Mouse (Mus musculus) lung, adult 2 months (tissue): Measurements from ENCODE around the gene Dpm3. TPM values are rescaled to one million over a fixed set of nuclear protein-coding genes. Genes with fewer than 3 reads are reported as not detected.

Experiments
- DNase-seq: peaks from one replicate; pipeline ENCODE4 v3.0.0; 2022
- H3K4me1 ChIP-seq: fragments of 200-500 bp; 2 replicates; pipeline ENCODE4 v1.6.1; 2011; ENCODE audit warnings: low read length; ENCODE audit not compliant: control insufficient read depth, insufficient read depth
- H3K4me3 ChIP-seq: fragments of 200-500 bp; replicated peaks from 2 replicates; pipeline ENCODE3; 2011; ENCODE audit warnings: low read depth, mild to moderate bottlenecking, control low read depth, low read length; ENCODE audit errors: extremely low read depth
- CTCF ChIP-seq: fragments of 200-500 bp; IDR thresholded peaks from 2 replicates; pipeline ENCODE4 v1.5.1; 2011; ENCODE audit warnings: mild to moderate bottlenecking, low read length, control low read depth; ENCODE audit not compliant: insufficient read depth
- POLR2A ChIP-seq: fragments of 200-500 bp; IDR thresholded peaks from 2 replicates; pipeline ENCODE4 v1.6.1; 2011; ENCODE audit warnings: low read depth, mild to moderate bottlenecking, control low read depth, low read length, borderline replicate concordance; ENCODE audit errors: extremely low read depth
- WGBS: fragments of 180-500 bp; shearing (Covaris S2); methylation state at CpG from one replicate; pipeline ENCODE4 v1.1.7; 2018; 5-methylcytosine and 5-hydroxymethylcytosine counted together
- polyA plus RNA-seq: library from polyadenylated mRNA; depleted of rRNA; stranded (reverse); fragments of >200 nt; gene quantifications from 2 replicates; pipeline ENCODE4 v1.2.3, GENCODE M21; 2012

The Dpm3 gene
- polyA plus RNA-seq, 1 experiment, result 411 TPM

- DNase-seq, result peak; percentile 66
- TF ChIP-seq POLR2A, result no peak
- TF ChIP-seq CTCF, result peak; percentile 78
- Histone ChIP-seq H3K4me1 (peaks cover 8% of the 10 kb centered on the region; the same call in 1 of the 2 replicates), H3K4me3 (no peak overlapping the region)
- 65% methylated on average over 9 of the region's 9 CpGs for WGBS
These were observed 16.7 kb upstream of the Dpm3 start for GRCm38 (mm10) chr3:89242331-89242895.

- peak; percentile 64 for DNase-seq
- Histone ChIP-seq H3K4me1 (peaks cover 8% of the 10 kb centered on the region; the same call in 1 of the 2 replicates), H3K4me3 (no peak overlapping the region)
- 29% methylated on average over 14 of the region's 14 CpGs for WGBS
- TF ChIP-seq POLR2A (no peak), CTCF (peak; percentile 55; the same call in 1 of the 2 replicates)
These were observed 15.5 kb upstream of the Dpm3 start for GRCm38 (mm10) chr3:89243609-89244008.

GRCm38 (mm10) chr3:89244158-89244981 is 14.8 kb upstream of the Dpm3 start:
- Histone ChIP-seq H3K4me1 (peaks cover 8% of the 10 kb centered on the region; the same call in 1 of the 2 replicates), H3K4me3 (peak overlapping the region; percentile 21)
- DNase-seq, result peak; percentile 32
- 0 out of 2 replicates have a peak, but pooled peaks have one; percentile 13 for TF ChIP-seq CTCF
- TF ChIP-seq POLR2A, result no peak
- WGBS, result 26% methylated on average over 25 of the region's 25 CpGs

- TF ChIP-seq POLR2A (no peak), CTCF (no peak)
- peak overlapping the region; percentile 21 for H3K4me3 ChIP-seq
- DNase-seq, result peak; percentile 35
- WGBS, result under 1% methylated on average over 23 of the region's 26 CpGs
- peaks cover 8% of the 10 kb centered on the region; the same call in 1 of the 2 replicates for H3K4me1 ChIP-seq
These were observed 14.0 kb upstream of the Dpm3 start for GRCm38 (mm10) chr3:89244982-89245687.

GRCm38 (mm10) chr3:89245688-89246171 is 13.4 kb upstream of the Dpm3 start, which contains the start of gene Krtcap2:
Krtcap2 (plus strand) TSS chr3:89245966.
- peak; percentile 36 for DNase-seq
- Histone ChIP-seq H3K4me3 (peak within 1 kb of the TSS; percentile 82), H3K4me1 (peaks cover 10% of the 10 kb centered on the region)
- 4% methylated on average over 20 of the region's 20 CpGs for WGBS
- TF ChIP-seq POLR2A (no peak), CTCF (no peak)

- DNase-seq, result peak; percentile 88
- Histone ChIP-seq H3K4me1 (peaks cover 17% of the 10 kb centered on the region), H3K4me3 (peak within 1 kb of the TSS; percentile 82)
- under 1% methylated on average over 42 of the region's 42 CpGs for WGBS
- TF ChIP-seq CTCF (peak; percentile 96), POLR2A (peak; percentile 65; the same call in 1 of the 2 replicates)
These were observed 12.7 kb upstream of the Dpm3 start, which contains the start of gene Trim46 for GRCm38 (mm10) chr3:89246261-89247100. Trim46 (minus strand) TSS chr3:89246309.

- no peak for DNase-seq
- Histone ChIP-seq H3K4me1 (peaks cover 18% of the 10 kb centered on the region), H3K4me3 (no peak overlapping the region)
- 66% methylated on average over 4 of the region's 4 CpGs for WGBS
- TF ChIP-seq CTCF (no peak), POLR2A (no peak)
These were observed 11.7 kb upstream of the Dpm3 start for GRCm38 (mm10) chr3:89247466-89247865.

GRCm38 (mm10) chr3:89250435-89251040 is 8.6 kb upstream of the Dpm3 start:
- 14% methylated on average over 7 of the region's 7 CpGs for WGBS
- Histone ChIP-seq H3K4me1 (peaks cover 14% of the 10 kb centered on the region), H3K4me3 (no peak overlapping the region)
- TF ChIP-seq CTCF, result peak; percentile 93
- TF ChIP-seq POLR2A, result 0 out of 2 replicates have a peak, but pooled peaks have one; percentile 13
- DNase-seq, result peak; percentile 75
